Mouse (Mus musculus): Measurements from ENCODE around the gene Tet2. TPM values are rescaled to one million over a fixed set of nuclear protein-coding genes. Genes with fewer than 3 reads are reported as not detected.

Gene Tet2
- total and polyA plus RNA-seq, 2 experiments from 2014 or later = 17.2 to 46.5 TPM

DNA sequence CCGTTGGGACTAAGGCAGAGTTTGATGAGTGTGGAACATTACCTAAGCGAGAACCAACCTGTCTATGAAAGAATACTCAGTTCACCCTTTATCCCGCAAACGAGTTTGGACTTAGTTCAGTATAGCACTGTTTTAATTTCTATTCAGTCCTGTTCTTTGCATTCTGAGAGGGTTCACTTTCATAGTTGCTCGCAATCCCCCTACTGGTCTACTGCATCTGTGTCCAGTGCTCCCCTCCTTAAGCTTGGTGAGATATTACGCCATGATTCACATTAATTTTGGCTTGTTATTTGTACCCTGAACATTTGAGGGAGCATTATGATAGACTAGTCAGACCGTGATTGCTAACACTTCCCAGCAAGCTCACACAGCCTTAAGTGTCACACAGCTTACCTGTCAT is 76.1 kb downstream of the Tet2 start:
- Histone ChIP-seq H3K36me3 (ENCODE audit: insufficient read depth, low read length) (peaks cover 45% of the 10 kb centered on the region), H3K9me3 (ENCODE audit: low read length) (no peaks in the 10 kb centered on the region), H3K9ac (replicated peaks; ENCODE audit: low read length, poor library complexity, severe bottlenecking) (no peak overlapping the region), H3K4me2 (ENCODE audit: low read depth, low read length, poor library complexity, severe bottlenecking) (no peak overlapping the region), H3K27me3 (ENCODE audit: insufficient read depth, low read length) (no peaks in the 10 kb centered on the region), H3K4me1 (ENCODE audit: insufficient read depth, low read length) (no peaks in the 10 kb centered on the region), H3K4me3 (ENCODE audit: low read depth, low read length) (no peak overlapping the region), H3K27ac (ENCODE audit: low read depth, low read length) (no peak overlapping the region)
- no peak; the same call in 1 of the 2 replicates for TF ChIP-seq CTCF (IDR thresholded peaks at IDR 0.05)
- WGBS = 97% methylated on average over 7 of the region's 7 CpGs
- DNase-seq (ENCODE audit: low spot score) = no peak
- ATAC-seq (ENCODE audit: low FRiP score) = no peak

DNA sequence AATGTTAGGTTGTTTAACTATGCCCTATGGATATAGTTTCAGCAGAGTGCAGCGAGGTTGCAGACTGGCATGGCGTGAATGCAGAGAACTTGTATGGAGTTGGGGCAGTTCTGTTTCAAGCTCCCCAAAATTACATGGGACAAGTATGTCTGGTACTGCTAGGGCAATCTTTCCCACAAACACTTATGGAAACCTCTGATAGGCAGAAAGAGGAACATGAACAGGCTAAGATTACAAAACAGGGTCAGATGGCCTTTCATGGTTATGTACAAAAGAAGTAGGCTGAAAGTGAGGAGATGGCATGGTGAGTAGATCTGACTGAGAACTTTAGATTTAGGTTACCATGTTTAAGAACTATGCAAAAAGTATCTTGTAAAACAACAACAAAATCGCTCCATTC is 81.7 kb downstream of the Tet2 start:
- no peak for ATAC-seq (ENCODE audit: low FRiP score)
- Histone ChIP-seq H3K27me3 (ENCODE audit: insufficient read depth, low read length) (no peaks in the 10 kb centered on the region), H3K27ac (ENCODE audit: low read depth, low read length) (no peak overlapping the region), H3K9me3 (ENCODE audit: low read length) (no peaks in the 10 kb centered on the region), H3K4me3 (ENCODE audit: low read depth, low read length) (no peak overlapping the region), H3K36me3 (ENCODE audit: insufficient read depth, low read length) (peaks cover 24% of the 10 kb centered on the region), H3K9ac (replicated peaks; ENCODE audit: low read length, poor library complexity, severe bottlenecking) (no peak overlapping the region), H3K4me1 (ENCODE audit: insufficient read depth, low read length) (no peaks in the 10 kb centered on the region), H3K4me2 (ENCODE audit: low read depth, low read length, poor library complexity, severe bottlenecking) (no peak overlapping the region)
- TF ChIP-seq CTCF (IDR thresholded peaks at IDR 0.05) = no peak
- DNase-seq (ENCODE audit: low spot score) = no peak
- WGBS = 95% methylated on average over 3 of the region's 3 CpGs

DNA sequence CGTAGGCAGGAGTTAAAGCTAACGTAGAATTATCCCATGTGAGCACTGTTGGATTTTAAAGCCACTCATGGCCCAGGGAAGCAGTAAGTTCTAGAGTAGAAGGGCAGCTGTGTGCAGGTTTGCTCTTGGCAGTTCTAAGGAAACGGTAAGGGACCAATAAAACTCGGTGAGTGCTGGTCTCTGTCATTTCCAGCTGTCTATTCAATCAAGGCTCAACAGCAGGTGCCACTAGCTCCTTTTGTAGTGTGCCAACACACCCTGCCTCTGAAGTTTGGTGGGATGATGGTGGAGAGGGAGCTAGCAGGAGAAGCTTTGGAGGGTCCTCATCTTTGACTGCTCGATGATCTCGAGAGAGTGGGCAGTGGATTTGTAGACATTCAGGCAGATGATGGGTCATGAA is 82.5 kb downstream of the Tet2 start:
- ATAC-seq (ENCODE audit: low FRiP score) (no peak), DNase-seq (ENCODE audit: low spot score) (no peak)
- 92% methylated on average over 6 of the region's 6 CpGs for WGBS

DNA sequence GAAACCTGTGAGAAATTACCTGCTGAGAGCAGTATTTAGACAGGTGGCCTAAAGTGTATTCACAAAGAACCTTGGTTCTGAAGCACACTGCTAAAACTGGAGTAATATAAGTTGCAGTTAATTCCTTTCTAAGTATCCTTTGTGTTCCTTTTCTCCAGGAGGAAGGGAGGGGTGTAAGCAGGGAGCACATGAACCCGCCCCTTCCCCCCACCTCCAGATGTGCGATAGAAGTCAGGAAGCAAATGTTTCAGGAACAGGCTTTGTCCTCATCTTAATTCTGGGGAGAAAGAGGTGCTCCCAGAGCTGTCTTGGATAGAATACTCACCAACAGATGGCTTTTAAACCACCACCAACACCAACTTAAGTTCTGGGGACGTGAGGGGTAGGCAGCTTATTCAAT is 82.9 kb downstream of the Tet2 start:
- Histone ChIP-seq H3K36me3 (ENCODE audit: insufficient read depth, low read length) (peaks cover 12% of the 10 kb centered on the region; the same call in 1 of the 2 replicates), H3K4me1 (ENCODE audit: insufficient read depth, low read length) (no peaks in the 10 kb centered on the region), H3K9ac (replicated peaks; ENCODE audit: low read length, poor library complexity, severe bottlenecking) (no peak overlapping the region), H3K4me2 (ENCODE audit: low read depth, low read length, poor library complexity, severe bottlenecking) (no peak overlapping the region), H3K27ac (ENCODE audit: low read depth, low read length) (no peak overlapping the region), H3K27me3 (ENCODE audit: insufficient read depth, low read length) (no peaks in the 10 kb centered on the region), H3K9me3 (ENCODE audit: low read length) (no peaks in the 10 kb centered on the region), H3K4me3 (ENCODE audit: low read depth, low read length) (no peak overlapping the region)
- 74% methylated on average over 3 of the region's 3 CpGs for WGBS
- no peak for DNase-seq (ENCODE audit: low spot score)
- ATAC-seq (ENCODE audit: low FRiP score) = no peak
- TF ChIP-seq CTCF (IDR thresholded peaks at IDR 0.05) = no peak

More for the DNA sequence above, 82.5 kb downstream of the Tet2 start:
- Histone ChIP-seq H3K4me2 (ENCODE audit: low read depth, low read length, poor library complexity, severe bottlenecking) (no peak overlapping the region), H3K4me3 (ENCODE audit: low read depth, low read length) (no peak overlapping the region), H3K27ac (ENCODE audit: low read depth, low read length) (no peak overlapping the region), H3K27me3 (ENCODE audit: insufficient read depth, low read length) (no peaks in the 10 kb centered on the region), H3K4me1 (ENCODE audit: insufficient read depth, low read length) (no peaks in the 10 kb centered on the region), H3K9ac (replicated peaks; ENCODE audit: low read length, poor library complexity, severe bottlenecking) (no peak overlapping the region), H3K36me3 (ENCODE audit: insufficient read depth, low read length) (peaks cover 17% of the 10 kb centered on the region; the same call in 1 of the 2 replicates), H3K9me3 (ENCODE audit: low read length) (no peaks in the 10 kb centered on the region)
- no peak for TF ChIP-seq CTCF (IDR thresholded peaks at IDR 0.05)

DNA sequence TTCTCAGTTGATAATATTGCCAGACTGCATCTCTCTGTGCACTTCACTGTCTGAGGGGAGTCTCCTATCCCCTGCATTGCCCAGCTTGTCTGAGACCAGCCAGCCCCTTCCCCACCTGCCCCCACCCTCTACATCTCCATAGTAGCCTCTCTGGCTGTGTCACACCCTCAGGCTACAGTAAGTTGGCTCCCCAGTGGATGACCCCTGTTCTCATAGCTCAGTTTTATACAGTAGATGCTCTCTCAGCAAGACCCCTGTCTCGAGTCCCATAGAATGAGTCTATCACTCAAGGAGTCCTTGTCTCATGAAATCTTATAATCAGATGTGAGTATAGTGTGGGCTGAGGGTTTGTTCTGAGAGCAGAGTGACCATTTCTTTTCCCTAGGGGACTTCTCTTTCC is 85.8 kb downstream of the Tet2 start:
- H3K36me3 ChIP-seq (ENCODE audit: insufficient read depth, low read length) = 0 out of 2 replicates have a peak, but pooled peaks cover 3% of the 10 kb centered on the region
- TF ChIP-seq CTCF (IDR thresholded peaks at IDR 0.05) = no peak
- DNase-seq (ENCODE audit: low spot score) (no peak), ATAC-seq (ENCODE audit: low FRiP score) (no peak)
- H3K9me3 ChIP-seq (ENCODE audit: low read length) = no peaks in the 10 kb centered on the region
- H3K9ac ChIP-seq (replicated peaks; ENCODE audit: low read length, poor library complexity, severe bottlenecking) = no peak overlapping the region
- 86% methylated on average over 1 of the region's 1 CpGs for WGBS
- no peak overlapping the region for H3K27ac ChIP-seq (ENCODE audit: low read depth, low read length)
- H3K4me2 ChIP-seq (ENCODE audit: low read depth, low read length, poor library complexity, severe bottlenecking) = no peak overlapping the region
- no peaks in the 10 kb centered on the region for H3K27me3 ChIP-seq (ENCODE audit: insufficient read depth, low read length)
- no peak overlapping the region for H3K4me3 ChIP-seq (ENCODE audit: low read depth, low read length)
- H3K4me1 ChIP-seq (ENCODE audit: insufficient read depth, low read length) = no peaks in the 10 kb centered on the region

DNA sequence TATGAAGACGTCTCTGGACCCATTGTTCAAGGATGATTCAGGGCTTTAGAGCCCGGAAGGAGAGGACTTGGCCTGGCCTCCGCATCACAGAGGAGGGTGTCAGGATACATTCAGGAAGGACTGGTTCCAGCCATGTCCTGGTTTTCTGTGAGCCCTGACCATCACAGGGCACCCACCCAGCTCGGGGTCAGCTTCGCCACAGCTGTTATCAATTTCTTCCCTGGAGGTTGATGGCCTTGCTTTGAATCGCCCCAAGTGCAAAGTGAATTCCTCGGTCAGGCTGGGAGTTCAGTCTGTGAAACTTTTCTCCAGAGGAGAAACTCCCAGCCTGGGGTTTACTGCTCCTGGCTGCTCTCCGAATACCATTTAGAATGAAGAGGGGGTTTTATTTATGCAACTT is 91.0 kb downstream of the Tet2 start:
- Histone ChIP-seq H3K27me3 (ENCODE audit: insufficient read depth, low read length) (no peaks in the 10 kb centered on the region), H3K9ac (replicated peaks; ENCODE audit: low read length, poor library complexity, severe bottlenecking) (no peak overlapping the region), H3K36me3 (ENCODE audit: insufficient read depth, low read length) (no peaks in the 10 kb centered on the region), H3K4me3 (ENCODE audit: low read depth, low read length) (no peak overlapping the region), H3K4me1 (ENCODE audit: insufficient read depth, low read length) (no peaks in the 10 kb centered on the region), H3K27ac (ENCODE audit: low read depth, low read length) (no peak overlapping the region), H3K4me2 (ENCODE audit: low read depth, low read length, poor library complexity, severe bottlenecking) (no peak overlapping the region), H3K9me3 (ENCODE audit: low read length) (no peaks in the 10 kb centered on the region)
- TF ChIP-seq CTCF (IDR thresholded peaks at IDR 0.05) = no peak
- DNase-seq (ENCODE audit: low spot score) (no peak), ATAC-seq (ENCODE audit: low FRiP score) (no peak)
- WGBS = 75% methylated on average over 8 of the region's 8 CpGs
